Mouse (Mus musculus): Measurements from ENCODE around the gene Nrcam. TPM values are rescaled to one million over a fixed set of nuclear protein-coding genes. Genes with fewer than 3 reads are reported as not detected.
"Not testable (repeated sequence)": the region's sequence is repeated elsewhere in the genome, so short reads cannot be mapped to it uniquely, and the experiment has no call there.

The Nrcam gene
- 100 to 1,000 TPM; 490 to 495 TPM for total RNA-seq (2021)
- long read RNA-seq, full-length matches to known transcripts = 8 of 120 reads
- long read RNA-seq, partial matches to known transcripts = 43 of 120 reads
- long read RNA-seq, other reads (novel, unspliced or antisense) = 69 of 120 reads

DNA sequence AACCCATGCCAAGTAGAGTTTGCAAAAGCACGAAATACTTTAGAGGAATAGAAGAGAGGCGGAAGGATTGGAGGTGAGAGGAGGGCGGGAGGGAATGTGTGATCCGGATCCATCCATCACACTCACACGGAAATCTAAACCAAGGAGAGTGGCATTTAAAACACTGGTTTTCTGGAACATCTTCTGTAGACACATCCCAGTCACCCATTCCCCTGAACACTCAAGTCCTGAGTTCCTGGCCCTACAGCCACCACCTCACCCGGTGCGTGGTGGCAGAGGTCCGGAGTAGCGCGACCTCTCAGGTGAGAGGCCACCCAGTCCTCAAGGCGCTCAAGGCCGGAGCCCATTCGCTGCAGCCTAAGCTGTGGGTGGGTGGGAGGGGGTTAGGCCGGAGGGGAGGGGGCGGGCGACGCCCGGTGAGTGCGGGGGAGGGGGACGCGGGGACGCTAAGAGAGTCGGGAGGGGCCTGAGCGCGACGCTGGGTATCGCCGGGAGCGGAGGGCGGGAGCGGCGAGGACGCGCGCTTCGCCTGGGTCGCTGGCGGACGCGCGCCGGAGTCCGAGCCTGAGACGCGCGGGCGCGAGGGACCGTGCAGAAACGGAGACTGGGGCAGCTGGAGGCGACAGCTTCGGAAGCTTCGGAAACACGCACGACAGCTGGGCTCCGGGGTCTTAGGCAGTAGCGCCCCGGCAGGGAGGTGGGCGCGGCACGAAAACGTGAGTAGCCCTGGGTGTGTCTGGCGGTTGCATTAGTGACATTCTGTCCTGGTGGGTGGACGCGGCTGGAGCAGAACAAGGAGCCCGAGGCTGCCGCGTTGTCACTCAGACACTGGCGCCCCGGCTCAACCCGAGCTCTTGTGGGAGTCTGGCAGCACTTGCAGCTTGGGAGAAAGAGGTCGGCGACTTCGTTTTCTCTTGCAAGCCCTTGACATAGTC is at the start of gene Nrcam:
Gene Nrcam, plus strand, starts transcription at position 505 of the 935 bp plus-strand sequence.
- peak; percentile 64 to 76 for DNase-seq (ENCODE audit: low spot score in 2 of 2)

- not testable (repeated sequence) for DNase-seq (ENCODE audit: low spot score in 2 of 2)
These were observed 48.5 kb upstream of the Nrcam start for GRCm38 (mm10) chr12:44280147-44280546.

- no peak for DNase-seq (ENCODE audit: low spot score in 2 of 2)
These were observed 47.2 kb upstream of the Nrcam start for GRCm38 (mm10) chr12:44281534-44281933.

DNA sequence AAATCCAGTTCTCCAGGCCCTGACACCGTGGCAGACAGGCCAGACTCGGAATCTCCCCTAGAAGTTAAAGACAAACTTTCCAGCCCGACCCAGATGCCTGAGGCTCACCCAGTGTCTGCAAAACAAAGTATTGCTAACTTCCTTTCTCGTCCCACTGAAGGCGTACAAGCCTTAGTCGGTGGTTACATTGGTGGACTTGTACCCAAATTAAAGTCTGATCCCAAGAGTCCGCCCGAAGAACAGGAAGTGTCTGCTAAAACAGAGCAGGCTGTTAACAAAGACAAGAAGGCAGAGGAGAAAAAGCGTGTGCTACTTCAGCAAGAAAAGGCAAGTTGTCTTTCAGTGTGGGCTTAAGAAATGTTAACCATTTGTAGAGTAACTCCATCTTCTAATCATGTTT is 45.3 kb upstream of the Nrcam start:
- no peak for DNase-seq (ENCODE audit: low spot score in 2 of 2)

DNA sequence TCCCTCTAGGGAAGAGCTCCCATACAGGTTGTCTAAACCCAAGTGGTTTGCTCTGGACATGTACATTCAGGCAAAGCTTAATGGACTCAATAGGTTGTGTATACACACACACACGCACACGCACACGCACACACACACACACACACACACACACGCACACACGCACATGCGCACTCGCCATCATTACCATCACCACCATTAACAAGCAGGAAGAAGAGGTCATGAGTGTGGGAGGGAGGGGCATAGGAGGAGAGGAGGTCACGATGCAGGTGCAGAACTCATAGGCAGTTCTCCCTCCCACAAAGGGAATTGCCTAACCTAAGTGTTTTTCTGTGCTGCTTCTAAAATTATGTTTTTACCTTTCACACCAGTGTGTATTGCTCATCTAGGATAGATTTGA is 41.7 kb upstream of the Nrcam start:
- no peak for DNase-seq (ENCODE audit: low spot score in 2 of 2)

DNA sequence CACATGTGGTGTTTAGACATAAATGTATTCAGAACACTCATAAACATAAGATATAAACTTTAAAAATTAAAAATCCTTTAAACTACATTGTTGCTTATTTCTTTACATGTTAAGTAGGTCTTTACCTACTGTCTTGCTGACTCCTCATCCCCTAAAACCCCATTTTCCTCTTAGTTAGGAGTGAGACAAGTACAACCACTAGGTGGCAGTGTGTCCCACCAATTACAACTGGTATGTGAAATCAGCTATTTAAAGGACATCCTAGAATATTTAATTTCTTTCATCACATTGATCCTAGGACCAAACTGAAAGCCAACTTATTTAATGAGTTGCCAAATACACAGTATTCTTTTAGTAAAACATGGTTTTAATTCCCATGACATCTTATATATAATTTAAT is 36.4 kb upstream of the Nrcam start:
- DNase-seq (ENCODE audit: low spot score in 2 of 2) = peak; percentile 40 to 87

DNA sequence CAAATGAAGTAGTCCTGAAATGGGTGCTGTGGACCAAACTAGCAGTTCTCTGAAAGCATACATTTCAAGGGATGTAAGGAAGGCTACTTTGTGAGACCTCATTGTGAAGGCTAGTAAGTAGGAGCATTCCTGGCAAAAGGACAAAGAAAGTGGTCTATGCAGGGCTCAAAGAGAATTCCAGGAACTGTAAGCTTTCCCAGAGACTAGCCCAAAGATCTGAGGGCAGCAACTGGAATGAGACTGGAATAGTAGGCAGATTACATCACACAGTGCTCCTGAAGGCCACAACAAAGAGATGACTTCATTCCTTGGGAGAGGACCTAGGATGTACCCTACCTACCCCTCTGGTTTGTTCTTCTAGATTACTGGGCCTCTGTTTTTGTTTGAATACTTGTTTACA is 27.9 kb upstream of the Nrcam start:
- DNase-seq (ENCODE audit: low spot score in 2 of 2) = no peak

- no peak for DNase-seq (ENCODE audit: low spot score in 2 of 2)
These were observed 24.7 kb upstream of the Nrcam start for GRCm38 (mm10) chr12:44304012-44304411.

DNA sequence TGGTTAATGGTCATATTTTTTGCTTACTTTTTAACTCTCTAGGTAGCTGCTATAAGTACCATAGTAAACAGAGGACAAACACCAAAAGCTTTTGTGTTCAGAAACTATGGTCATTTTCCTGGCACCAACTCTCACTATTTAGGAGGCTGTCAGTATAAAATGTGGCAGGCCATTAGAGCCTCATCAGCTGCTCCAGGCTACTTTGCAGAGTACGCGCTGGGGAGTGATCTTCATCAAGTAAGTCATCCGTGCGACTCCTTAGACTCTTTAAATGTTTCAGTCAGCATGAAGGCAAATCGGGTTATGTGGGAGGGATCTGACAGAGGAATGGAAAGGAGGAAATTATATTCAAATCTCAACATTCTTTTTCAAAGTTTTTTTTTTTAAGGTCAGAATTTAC is 23.8 kb upstream of the Nrcam start:
- no peak for DNase-seq (ENCODE audit: low spot score in 2 of 2)

DNA sequence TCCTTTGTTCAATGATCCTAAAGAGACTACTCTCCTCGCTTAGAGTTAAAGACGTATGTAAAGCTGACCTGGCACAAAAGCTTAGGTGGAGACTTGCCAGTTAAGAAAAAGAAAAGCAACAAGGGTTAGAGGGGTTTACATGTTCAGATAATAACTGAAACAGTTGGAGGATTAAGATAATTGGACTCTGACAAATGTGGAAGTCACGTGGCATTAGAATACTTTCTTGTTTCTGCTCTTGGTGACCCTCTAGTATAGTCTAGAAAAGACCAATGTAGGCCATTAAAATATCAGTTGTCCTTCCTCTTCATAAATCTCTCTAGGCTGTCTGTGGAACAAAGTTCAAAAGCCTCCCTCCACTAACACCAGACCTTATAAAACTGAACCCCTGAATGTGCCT is 20.5 kb upstream of the Nrcam start:
- no peak for DNase-seq (ENCODE audit: low spot score in 2 of 2)

DNA sequence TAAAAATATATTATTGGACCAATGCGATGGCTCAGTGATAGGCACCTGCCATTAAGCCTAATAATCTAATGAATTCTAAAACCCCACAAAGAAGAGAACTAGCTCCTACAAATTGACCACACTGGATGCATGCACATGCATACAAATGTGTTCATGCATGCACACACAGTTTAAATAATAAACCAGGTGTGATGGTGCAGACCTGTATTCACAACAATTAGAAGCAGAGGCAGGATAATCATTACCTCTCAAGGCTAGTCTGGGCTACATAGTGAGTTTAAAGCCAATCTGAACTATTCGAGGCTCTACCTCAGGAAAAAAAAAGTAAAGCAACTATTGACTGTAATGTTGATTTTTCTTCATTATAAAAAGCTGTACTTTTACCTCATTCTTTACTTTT is 13.5 kb upstream of the Nrcam start:
- no peak for DNase-seq (ENCODE audit: low spot score in 2 of 2)

DNA sequence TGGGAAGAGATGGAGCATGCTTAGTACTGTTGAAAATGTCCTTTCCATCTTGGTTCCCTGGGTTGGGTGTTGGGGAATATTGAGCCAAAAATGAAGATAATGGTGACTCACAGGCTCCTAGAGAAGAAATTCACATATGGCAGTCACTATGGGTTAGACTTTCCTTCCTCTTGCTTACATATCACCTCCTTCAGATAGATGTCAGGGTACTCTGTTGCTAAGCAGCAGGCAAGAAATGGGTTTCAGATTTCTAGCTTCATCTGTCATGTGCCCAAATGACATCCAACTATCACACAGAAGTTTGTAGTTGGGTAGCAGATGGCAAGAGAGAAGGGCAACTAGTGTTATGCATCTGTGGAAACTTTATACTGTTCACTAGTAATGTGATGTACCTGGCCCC is 3.6 kb upstream of the Nrcam start:
- DNase-seq (ENCODE audit: low spot score in 2 of 2) = peak in 1 of 2 experiments; percentile 70

DNA sequence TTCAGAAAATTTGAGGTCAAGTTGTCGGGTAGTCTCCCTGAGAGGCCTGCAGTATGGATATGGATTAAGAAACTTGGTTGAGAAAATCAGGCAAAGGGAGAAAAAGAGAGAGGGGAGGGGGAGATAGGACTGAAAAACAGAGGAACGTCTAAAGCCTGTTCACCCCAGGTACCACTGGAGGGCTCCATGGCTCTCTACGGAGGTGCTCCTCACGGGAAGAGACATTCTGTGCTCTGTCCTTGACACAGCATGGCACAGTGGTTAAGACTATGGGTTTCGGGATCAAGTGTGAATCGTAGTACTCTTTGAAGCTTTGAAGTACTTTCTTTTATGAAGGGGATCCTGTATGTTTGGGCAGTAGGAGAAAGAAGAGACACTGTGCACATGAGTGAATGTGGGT is 1.2 kb upstream of the Nrcam start:
- DNase-seq (ENCODE audit: low spot score in 2 of 2) = peak in 1 of 2 experiments; percentile 49

- peak; percentile 64 to 80 for DNase-seq (ENCODE audit: low spot score in 2 of 2)
These were observed 881 bp downstream of the Nrcam start for GRCm38 (mm10) chr12:44329316-44330215.

DNA sequence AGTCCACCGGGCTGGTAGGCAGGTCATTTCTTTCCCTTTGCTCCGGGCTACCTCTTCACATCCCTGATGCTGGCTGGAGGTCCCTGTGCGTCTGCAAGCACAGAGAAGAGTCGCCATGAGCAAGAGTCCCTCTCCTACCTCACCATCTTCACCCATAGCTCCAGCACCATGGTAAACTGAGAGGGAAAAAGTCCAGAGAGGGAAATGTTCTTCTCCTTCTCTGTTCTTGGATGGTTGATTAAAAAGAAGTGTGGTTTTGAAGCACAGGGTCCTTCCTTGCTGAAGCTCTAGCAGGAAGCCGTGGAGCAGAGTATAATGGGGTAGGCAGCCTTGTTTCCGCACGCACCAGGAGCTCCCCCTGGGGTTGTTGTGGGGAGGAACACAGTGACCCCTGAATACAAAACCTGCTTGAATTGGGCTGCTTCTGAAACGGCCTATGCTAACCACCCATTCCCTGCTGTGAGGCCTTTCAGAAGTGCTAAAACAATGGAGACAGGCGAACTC is 1.6 kb downstream of the Nrcam start:
- peak in 1 of 2 experiments; percentile 44 for DNase-seq (ENCODE audit: low spot score in 2 of 2)

DNA sequence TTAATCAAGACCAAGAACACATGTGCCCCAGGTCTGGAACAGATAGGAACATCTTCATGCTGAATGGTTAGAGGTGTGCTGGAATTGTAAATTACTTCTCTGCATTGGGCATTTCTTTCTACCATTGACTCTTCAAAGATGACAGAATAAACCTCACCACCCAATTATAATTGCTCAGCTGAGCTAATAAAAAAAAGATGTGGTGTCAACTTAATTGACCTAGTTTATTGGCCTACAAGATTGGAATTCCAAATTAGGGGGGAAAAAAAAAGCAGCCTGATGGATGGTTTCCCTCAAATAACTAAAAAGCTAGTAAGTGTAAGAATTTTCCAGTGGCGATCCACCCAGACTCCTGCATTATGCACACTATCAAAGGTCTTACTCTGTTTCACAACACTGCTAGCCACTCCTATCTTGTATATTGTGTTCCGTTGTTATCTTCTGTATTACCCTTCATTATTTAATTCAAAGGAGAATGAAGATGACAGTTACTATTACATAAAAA is 8.5 kb downstream of the Nrcam start:
- DNase-seq (ENCODE audit: low spot score in 2 of 2) = no peak

DNA sequence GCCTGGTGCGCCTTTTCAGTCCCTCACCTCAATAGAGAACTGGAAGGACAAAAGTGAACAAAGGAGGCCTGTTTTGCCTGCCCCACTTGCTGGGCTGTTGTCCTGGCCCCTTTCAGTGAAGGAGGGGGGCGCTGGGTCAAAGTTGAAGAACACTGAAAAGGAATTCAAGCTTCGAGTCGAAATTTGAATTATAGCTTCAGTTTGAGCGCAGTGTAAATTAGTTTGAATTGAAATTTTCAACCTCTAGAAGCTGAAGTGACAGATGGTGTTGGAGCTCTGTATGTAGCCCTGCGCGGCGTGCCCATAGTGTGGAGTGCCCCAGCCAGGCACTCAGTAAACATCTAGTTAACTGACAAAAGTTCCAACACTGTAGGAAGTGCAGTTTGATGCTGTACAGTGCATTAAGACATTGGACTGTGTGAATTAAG is 9.5 kb downstream of the Nrcam start:
- no peak for DNase-seq (ENCODE audit: low spot score in 2 of 2)

GRCm38 (mm10) chr12:44344075-44344474 is 15.4 kb downstream of the Nrcam start:
- no peak for DNase-seq (ENCODE audit: low spot score in 2 of 2)

- no peak for DNase-seq (ENCODE audit: low spot score in 2 of 2)
These were observed 16.6 kb downstream of the Nrcam start for GRCm38 (mm10) chr12:44345251-44345650.

GRCm38 (mm10) chr12:44346143-44346542 is 17.5 kb downstream of the Nrcam start:
- DNase-seq (ENCODE audit: low spot score in 2 of 2) = no peak

GRCm38 (mm10) chr12:44355116-44355515 is 26.4 kb downstream of the Nrcam start:
- no peak for DNase-seq (ENCODE audit: low spot score in 2 of 2)

Data from layer of hippocampus, adult 18-20 months (tissue).